Mouse (Mus musculus) layer of hippocampus, postnatal 14 days (tissue): ENCODE data around the gene Krt79. TPM values are rescaled to one million over a fixed set of nuclear protein-coding genes. Genes with fewer than 3 reads are reported as not detected.

ENCODE experiments used
- DNase-seq, 2 experiments: peaks; one replicate each; pipeline ENCODE4 v3.0.0; 2021 to 2022; ENCODE audit warnings: low spot score in 2 of 2, mixed read lengths in 1 of 2
- microRNA-seq, 2 experiments: library from miRNA; unstranded; fragments of <30 nt; microRNA quantifications; one replicate each; pipeline ENCODE4 v1.2.0; 2021
- total RNA-seq, 2 experiments: library from RNA; stranded (reverse); gene quantifications; 2 replicates each; pipeline ENCODE4 v1.2.3; 2021

The Krt79 gene
- total RNA-seq, 2 experiments from 2014 or later = 0.44 TPM; not detected in 1

DNA sequence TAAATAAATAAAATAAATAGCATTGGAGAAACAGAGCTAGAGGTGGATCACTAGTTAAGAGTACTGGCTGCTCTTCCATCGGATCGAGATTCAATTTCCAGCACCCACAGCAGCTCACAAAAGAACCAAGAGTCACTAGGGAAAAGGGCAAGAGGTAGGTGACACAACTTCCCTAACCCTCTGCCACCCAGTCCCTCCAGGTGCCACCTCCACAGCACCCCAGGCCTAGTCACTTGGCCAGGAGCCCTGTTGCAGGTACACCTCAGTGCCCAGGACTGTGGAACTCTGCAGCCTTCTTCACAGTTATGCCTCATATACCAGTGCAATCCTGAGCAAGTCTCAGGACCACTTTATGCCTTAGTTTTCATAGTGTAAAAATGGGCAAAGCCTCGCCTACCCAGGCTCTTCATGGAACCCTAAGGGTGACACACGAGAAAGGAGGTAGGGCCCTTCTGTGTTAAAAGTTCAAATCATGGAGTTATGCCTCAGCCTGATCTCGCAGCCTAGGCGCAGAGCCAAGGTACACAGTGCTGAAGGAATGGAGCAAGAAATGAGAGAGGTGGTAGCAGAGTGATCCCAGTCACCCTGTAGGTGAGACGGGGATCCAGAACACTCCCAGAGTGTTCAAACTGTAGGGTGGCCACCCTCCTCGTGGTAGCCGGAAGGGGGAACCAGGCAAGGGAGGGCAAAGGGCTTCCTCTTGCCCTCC is 1.4 kb downstream of the Krt79 start:
- no peak for DNase-seq

DNA sequence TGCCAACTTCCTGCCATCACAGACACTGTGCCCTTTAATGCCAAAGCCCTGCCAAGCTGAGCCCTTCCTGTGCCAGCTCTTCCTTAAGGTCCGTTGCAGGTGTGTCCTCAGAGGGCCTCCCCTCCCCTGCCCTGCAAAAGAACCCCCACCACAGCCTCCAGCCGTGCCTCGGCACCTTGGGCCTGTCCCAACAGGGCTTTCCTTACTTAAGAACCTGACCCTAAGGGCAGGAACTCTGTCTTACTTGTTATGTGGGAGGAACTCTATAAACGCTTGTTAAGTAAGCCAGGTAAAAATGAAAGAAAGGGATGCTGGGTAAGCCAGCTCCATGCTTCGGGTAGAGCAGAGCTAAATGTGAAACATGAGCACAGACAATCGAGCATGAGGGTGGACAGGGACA is 7.1 kb downstream of the Krt79 start:
- DNase-seq = no peak

DNA sequence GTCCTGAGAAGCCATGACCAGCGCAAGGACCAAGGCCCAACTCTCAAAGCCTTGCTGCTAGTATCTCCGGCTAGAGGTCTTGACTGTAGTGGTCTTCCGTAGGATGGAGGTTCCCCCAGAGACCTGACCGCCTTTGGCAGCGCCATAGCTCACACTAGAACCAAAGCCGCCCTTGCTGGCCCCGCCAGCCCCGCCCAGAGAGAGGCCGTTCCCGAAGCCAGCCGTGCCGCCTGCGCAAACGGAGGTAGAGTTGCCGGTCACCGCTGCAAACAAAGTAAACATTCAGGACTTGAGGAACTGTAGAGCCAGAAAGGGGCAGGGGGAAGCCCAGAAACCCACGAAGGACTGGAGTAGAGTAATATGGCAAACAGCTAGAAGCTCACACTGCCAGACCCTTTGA is 10.5 kb downstream of the Krt79 start:
- DNase-seq = no peak

DNA sequence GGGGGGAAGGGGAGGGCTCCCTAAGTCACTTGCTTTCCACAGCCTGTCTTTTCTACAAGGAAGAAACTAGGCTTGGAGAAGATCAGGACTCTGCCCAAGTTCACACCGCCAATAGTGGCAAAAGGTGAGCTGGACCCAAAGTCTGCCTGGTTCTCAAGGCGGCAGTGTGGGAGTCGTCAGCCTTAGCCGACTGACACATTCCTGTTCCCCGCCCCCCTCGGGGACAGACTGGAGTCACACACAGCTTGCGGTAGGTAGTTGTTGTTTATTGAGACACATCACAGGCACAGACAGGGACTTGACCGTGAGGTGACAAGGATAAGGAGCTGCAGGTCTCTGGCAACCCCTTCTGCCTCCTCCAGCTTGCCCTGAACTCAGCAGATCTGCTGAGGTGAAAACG is 11.0 kb downstream of the Krt79 start:
- no peak for DNase-seq

DNA sequence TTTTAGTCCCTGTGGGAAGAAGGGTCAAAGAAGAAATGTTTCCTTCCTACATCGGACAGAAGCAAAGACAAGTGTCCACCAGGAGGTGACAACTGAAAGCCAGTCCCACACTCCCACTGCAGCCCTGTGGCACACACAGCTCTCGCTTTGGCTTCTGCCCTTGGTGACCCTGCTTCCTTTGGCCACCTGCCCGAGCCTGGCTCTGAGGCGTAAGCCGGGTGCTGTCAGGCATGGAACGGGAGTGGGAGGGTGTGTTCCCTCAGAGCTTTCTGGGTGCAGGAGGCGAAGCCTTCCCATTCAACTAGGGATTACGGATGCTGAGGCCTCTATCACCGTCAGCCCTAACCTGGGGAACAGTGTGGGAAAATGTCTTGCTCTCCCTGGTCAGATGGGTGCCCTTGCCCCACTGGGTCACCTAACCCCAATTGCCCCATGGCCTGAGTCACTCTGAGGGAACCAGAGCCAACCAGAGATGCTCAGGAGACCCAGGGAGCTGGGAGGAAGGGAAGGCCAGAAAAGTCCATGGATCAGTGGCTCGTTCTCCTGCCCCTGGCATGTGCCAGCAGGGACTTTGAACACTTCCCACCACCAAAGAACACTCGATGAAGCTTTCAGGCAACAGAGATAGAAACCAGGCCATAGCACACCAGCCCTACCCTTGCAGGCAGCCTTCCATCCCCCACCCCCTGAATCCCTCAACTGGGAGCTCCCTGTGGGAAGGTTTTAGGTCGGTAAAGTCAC is 12.6 kb downstream of the Krt79 start:
- DNase-seq = no peak

DNA sequence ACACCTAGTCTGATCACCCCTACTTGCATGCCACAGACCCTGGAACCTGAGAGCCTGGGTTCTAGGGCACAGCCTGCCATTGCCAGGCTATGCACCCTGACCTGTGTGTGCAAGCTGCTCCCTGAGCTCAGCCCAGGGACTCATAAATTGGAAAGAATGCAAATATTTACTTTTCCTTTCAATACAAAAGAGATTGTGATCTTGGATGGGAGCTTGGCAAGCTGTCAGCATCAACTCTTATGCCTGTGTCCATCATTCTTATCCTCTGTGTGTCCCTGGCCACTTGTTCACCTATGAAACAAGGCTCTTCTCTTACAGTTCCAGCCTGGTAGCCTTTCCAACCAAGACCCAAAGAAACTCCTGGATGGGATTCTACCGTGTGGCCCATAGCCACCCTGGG is 15.1 kb downstream of the Krt79 start:
- no peak for DNase-seq

- no peak for DNase-seq
Observed at GRCm38 (mm10) chr15:101924635-101925034, 15.5 kb downstream of the Krt79 start, which contains the start of gene Krt4. Gene Krt4, minus strand, starts transcription at chr15:101924735.

DNA sequence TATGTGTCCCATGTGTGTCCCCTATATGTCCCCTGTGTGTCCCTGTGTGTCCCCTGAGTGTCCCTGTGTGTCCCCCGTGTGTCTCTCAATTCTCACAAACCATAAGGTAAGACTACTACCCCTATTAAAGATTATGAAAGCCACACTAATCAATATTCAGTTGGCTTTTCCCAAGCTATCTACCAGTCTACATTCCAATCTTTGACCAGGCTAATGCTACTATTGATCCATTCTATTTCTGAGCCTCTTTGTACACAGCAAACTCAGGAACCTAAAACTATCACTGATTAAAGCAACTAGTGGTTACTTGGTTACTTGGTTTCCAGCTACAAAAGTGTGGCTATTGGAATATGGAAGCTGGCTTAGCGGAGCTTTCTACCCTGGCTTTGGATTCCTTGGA is 17.8 kb downstream of the Krt79 start:
- DNase-seq = no peak

GRCm38 (mm10) chr15:101916072-101916471 is 24.1 kb downstream of the Krt79 start:
- no peak for DNase-seq

GRCm38 (mm10) chr15:101904849-101905248 is 35.3 kb downstream of the Krt79 start:
- DNase-seq = no peak

- no peak for DNase-seq
Observed at GRCm38 (mm10) chr15:101902171-101903149, 37.7 kb downstream of the Krt79 start.

- DNase-seq = no peak
Observed at GRCm38 (mm10) chr15:101895216-101895615, 44.9 kb downstream of the Krt79 start.

DNA sequence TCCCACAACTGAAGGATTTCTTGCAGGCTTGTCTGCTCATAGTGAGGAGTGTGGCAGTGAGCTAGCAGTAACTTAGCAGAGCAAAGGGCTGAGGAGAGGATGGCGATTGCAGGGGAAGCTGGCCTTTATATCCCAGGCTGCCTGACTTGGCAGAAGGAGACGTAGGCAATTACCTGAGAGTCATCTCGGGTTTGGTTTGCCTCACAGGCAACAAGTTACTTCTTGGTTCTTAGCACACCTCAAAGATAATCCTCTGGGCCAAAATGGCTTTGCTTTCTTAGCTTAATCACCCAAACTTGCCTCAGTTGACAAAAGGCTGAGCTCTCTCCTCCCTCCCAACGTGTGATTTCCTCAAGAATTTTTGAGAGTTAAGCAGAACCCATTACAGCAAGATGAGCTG is 47.3 kb downstream of the Krt79 start, which contains the start of gene Krt76:
Krt76 (minus strand) TSS at position 101 of the 400 bp plus-strand sequence.
- DNase-seq = no peak

- DNase-seq = no peak
Observed at GRCm38 (mm10) chr15:101879776-101880175, 60.3 kb downstream of the Krt79 start.

Small RNAs within 50 kb of the gene (microRNA-seq; reads per million reads assigned to microRNA genes)
- gene Gm44356 = 0 reads per million in 2 experiments

Other genes with a start within 250 kb of the Krt79 start
- gene Krt6a, start 246.0 kb downstream of the Krt79 start, total RNA-seq = not detected
- gene Krt5, start 227.4 kb downstream of the Krt79 start, total RNA-seq = under 1 TPM; 0.33 to 0.48 TPM
- gene Krt71, start 197.2 kb downstream of the Krt79 start, total RNA-seq = not detected
- gene Krt72, start 153.9 kb downstream of the Krt79 start, total RNA-seq = not detected
- gene Krt73, start 138.0 kb downstream of the Krt79 start, total RNA-seq = 1 to 10 TPM; 7.7 to 8.2 TPM
- 1 to 10 TPM; 2.6 to 3.7 TPM for gene Krt2, start 122.2 kb downstream of the Krt79 start, total RNA-seq
- 1 to 10 TPM; 3.4 to 4.4 TPM for gene Krt1, start 89.5 kb downstream of the Krt79 start, total RNA-seq
- gene Krt77, start 70.6 kb downstream of the Krt79 start, total RNA-seq = 1 to 10 TPM; 7.2 to 9.4 TPM
- not detected for gene Krt76, start 47.4 kb downstream of the Krt79 start, total RNA-seq
- gene Krt4, start 15.6 kb downstream of the Krt79 start, total RNA-seq = not detected
- not detected for gene Krt78, start 14.0 kb upstream of the Krt79 start, total RNA-seq
- 1 to 10 TPM in 1 of 2 experiments, under 1 TPM in 1; 0.31 to 1.6 TPM for gene Krt8, start 64.2 kb upstream of the Krt79 start, total RNA-seq
- gene Krt18, start 87.9 kb upstream of the Krt79 start, total RNA-seq = 1 to 10 TPM in 1 of 2 experiments, under 1 TPM in 1; 0.45 to 3.4 TPM
- 100 to 1,000 TPM; 179 to 184 TPM for gene Eif4b, start 133.4 kb upstream of the Krt79 start, total RNA-seq
- gene Tns2, start 160.1 kb upstream of the Krt79 start, total RNA-seq = 10 to 100 TPM; 10.0 to 15.8 TPM
- 100 to 1,000 TPM; 163 to 164 TPM for gene Spryd3, start 195.9 kb upstream of the Krt79 start, total RNA-seq
- gene Igfbp6, start 204.0 kb upstream of the Krt79 start, total RNA-seq = 1 to 10 TPM; 3.0 to 4.0 TPM
- not detected for gene Soat2, start 210.2 kb upstream of the Krt79 start, total RNA-seq